Mouse (Mus musculus) CH12.LX (cell line): ENCODE data around the gene Spen. TPM values are rescaled to one million over a fixed set of nuclear protein-coding genes. Genes with fewer than 3 reads are reported as not detected.

Source experiments
- DNase-seq: peaks from one replicate; pipeline ENCODE4 v3.0.0-alpha.2; 2013; ENCODE audit errors: extremely low read depth
- H3K27ac ChIP-seq: 2 replicates; pipeline ENCODE4 v1.5.1; 2012; ENCODE audit warnings: low read depth, mild to moderate bottlenecking, control low read depth, moderate library complexity; ENCODE audit not compliant: insufficient read depth
- H3K27me3 ChIP-seq: replicated peaks from 2 replicates; pipeline ENCODE3; 2012; ENCODE audit warnings: inconsistent platforms
- H3K36me3 ChIP-seq, 2 experiments: replicated peaks in 1 of 2; 2 replicates each; pipeline versions ENCODE3 to v1.6.1; 2012; ENCODE audit warnings: inconsistent platforms in 1 of 2, low read length in 1 of 2, mild to moderate bottlenecking in 1 of 2, mixed read lengths in 1 of 2, moderate library complexity in 1 of 2; ENCODE audit not compliant: control insufficient read depth in 1 of 2, insufficient read depth in 1 of 2
- H3K4me1 ChIP-seq, 2 experiments: 2 replicates each; pipeline ENCODE4 v1.6.1; 2012; ENCODE audit warnings: inconsistent platforms in 1 of 2, moderate library complexity in 1 of 2; ENCODE audit not compliant: insufficient read depth in 2 of 2, control insufficient read depth in 1 of 2
- H3K4me2 ChIP-seq: 2 replicates; pipeline ENCODE4 v1.6.1; 2012; ENCODE audit warnings: low read depth, mild to moderate bottlenecking, control low read depth; ENCODE audit not compliant: poor library complexity, insufficient read depth, severe bottlenecking
- H3K4me3 ChIP-seq, 3 experiments: fragments of 150-350 bp in 1 of 3; sonication (generic) in 1 of 3; replicated peaks in 1 of 3; 2 replicates each; pipeline versions ENCODE3 to v1.5.1; 2011 to 2012; ENCODE audit warnings: low read depth in 2 of 3, low read length in 2 of 3, mild to moderate bottlenecking in 2 of 3, moderate library complexity in 2 of 3, control low read depth in 1 of 3, improper control_type of control experiment in 1 of 3, inconsistent platforms in 1 of 3, mixed read lengths in 1 of 3; ENCODE audit not compliant: poor library complexity in 1 of 3
- H3K79me2 ChIP-seq: replicated peaks from 2 replicates; pipeline ENCODE4 v1.6.1; 2012; ENCODE audit warnings: mild to moderate bottlenecking, moderate library complexity; ENCODE audit not compliant: control insufficient read depth, poor library complexity, insufficient read depth, severe bottlenecking; ENCODE audit errors: extremely low read depth
- H3K9ac ChIP-seq: 2 replicates; pipeline ENCODE4 v1.6.1; 2012; ENCODE audit warnings: low read depth, mild to moderate bottlenecking, control low read depth, moderate library complexity; ENCODE audit not compliant: insufficient read depth
- H3K9me3 ChIP-seq: replicated peaks from 2 replicates; pipeline ENCODE3; 2012; ENCODE audit warnings: low read length, inconsistent platforms, mixed read lengths
- CHD1 ChIP-seq: IDR thresholded peaks from 2 replicates; pipeline ENCODE4 v1.6.1; 2012; ENCODE audit warnings: low read depth, low read length, improper control_type of control experiment, inconsistent platforms
- CTCF ChIP-seq, 2 experiments: IDR thresholded peaks in 1 of 2; conservative IDR thresholded peaks in 1 of 2; 2 replicates each; pipeline ENCODE4 v1.5.1; 2011 to 2012; ENCODE audit warnings: low read depth in 2 of 2, low read length in 2 of 2, improper control_type of control experiment in 1 of 2, inconsistent platforms in 1 of 2, mild to moderate bottlenecking in 1 of 2, moderate library complexity in 1 of 2
- E2F4 ChIP-seq: IDR thresholded peaks from 2 replicates; pipeline ENCODE4 v1.6.1; 2011; ENCODE audit warnings: low read depth, low read length, improper control_type of control experiment; ENCODE audit not compliant: insufficient replicate concordance
- ELF1 ChIP-seq: IDR thresholded peaks from 2 replicates; pipeline ENCODE4 v1.6.1; 2014; ENCODE audit warnings: low read depth, mild to moderate bottlenecking, inconsistent platforms, low read length, improper control_type of control experiment
- GABPA ChIP-seq: IDR thresholded peaks from 2 replicates; pipeline ENCODE4 v1.6.1; 2012; ENCODE audit warnings: low read depth, low read length, improper control_type of control experiment, inconsistent platforms; ENCODE audit not compliant: insufficient replicate concordance
- JUN ChIP-seq: IDR thresholded peaks from 2 replicates; pipeline ENCODE4 v1.6.1; 2011; ENCODE audit warnings: low read depth, mild to moderate bottlenecking, low read length, improper control_type of control experiment, moderate library complexity; ENCODE audit not compliant: insufficient read depth
- MAFK ChIP-seq: IDR thresholded peaks from 2 replicates; pipeline ENCODE4 v1.6.1; 2011; ENCODE audit warnings: low read length, improper control_type of control experiment; ENCODE audit not compliant: insufficient replicate concordance
- MAZ ChIP-seq: IDR thresholded peaks from 2 replicates; pipeline ENCODE4 v1.6.1; 2012; ENCODE audit warnings: low read depth, mild to moderate bottlenecking, inconsistent platforms, low read length, improper control_type of control experiment, moderate library complexity
- MXI1 ChIP-seq: IDR thresholded peaks from 2 replicates; pipeline ENCODE4 v1.6.1; 2011; ENCODE audit warnings: mild to moderate bottlenecking, low read depth, low read length, improper control_type of control experiment
- MYC ChIP-seq: IDR thresholded peaks from 2 replicates; pipeline ENCODE4 v1.6.1; 2011; ENCODE audit warnings: low read depth, mild to moderate bottlenecking, improper control_type of control experiment, low read length
- NRF1 ChIP-seq: IDR thresholded peaks from 2 replicates; pipeline ENCODE4 v1.6.1; 2014; ENCODE audit warnings: low read depth, mild to moderate bottlenecking, inconsistent platforms, low read length, improper control_type of control experiment, moderate library complexity
- RAD21 ChIP-seq: IDR thresholded peaks from 2 replicates; pipeline ENCODE4 v1.6.1; 2011; ENCODE audit warnings: low read depth, mild to moderate bottlenecking, low read length, improper control_type of control experiment, moderate library complexity
- RCOR1 ChIP-seq: conservative IDR thresholded peaks from 2 replicates; pipeline ENCODE4 v1.6.1; 2012; ENCODE audit warnings: low read depth, mild to moderate bottlenecking, inconsistent platforms, low read length, improper control_type of control experiment
- ZMIZ1 ChIP-seq: IDR thresholded peaks from 2 replicates; pipeline ENCODE4 v1.6.1; 2012; ENCODE audit warnings: low read depth, mild to moderate bottlenecking, inconsistent platforms, low read length, improper control_type of control experiment
- dilution Hi-C: fragments of 300-500 bp; cut with MboI; formaldehyde crosslinking; loops from 2 replicates; pipeline ENCODE4 v1.14.3; 2020; ENCODE audit warnings: low sequenced_read_pairs; ENCODE audit not compliant: extremely low pct_unique_long_range_greater_than_20kb, extremely low pct_ligation_motif_present
- in situ Hi-C: fragments of 300-500 bp; cut with MboI; formaldehyde crosslinking; loops from 3 replicates; pipeline ENCODE4 v1.14.3; 2019; ENCODE audit warnings: low sequenced_read_pairs, low pct_ligation_motif_present, low pct_unique_long_range_greater_than_20kb, mixed read lengths
- polyA plus RNA-seq: library from polyadenylated mRNA; unstranded; fragments of >175 nt; gene quantifications from 2 replicates; pipeline ENCODE4 v1.2.1, GENCODE M21; 2012; ENCODE audit warnings: low read depth; ENCODE audit not compliant: insufficient read length
- total RNA-seq, 2 experiments: library from RNA; depleted of rRNA; stranded (reverse); fragments of 300-350 nt in 1 of 2; fragments of >200 nt in 1 of 2; gene quantifications; 2 replicates each; pipeline ENCODE4 v1.2.3; 2012 to 2014

The Spen gene
- total and polyA plus RNA-seq, 3 experiments: 4.0 to 21.6 (median 10.2) TPM

GRCm38 (mm10) chr4:141525940-141526339 lies 12.5 kb downstream of the Spen start:
- dilution Hi-C loops: no loop called here
- H3K9ac ChIP-seq: no peak overlapping the region
- peaks cover 61% of the 10 kb centered on the region for H3K79me2 ChIP-seq
- no peak for TF ChIP-seq NRF1
- no peak for TF ChIP-seq GABPA
- TF ChIP-seq ZMIZ1: no peak
- TF ChIP-seq, all 38 proteins: peak for 0
- DNase-seq: no peak
- in situ Hi-C loops: no loop called here
- Histone ChIP-seq H3K4me3 (no peak overlapping the region), H3K27me3 (no peaks in the 10 kb centered on the region), H3K27ac (no peak overlapping the region), H3K4me2 (no peak overlapping the region), H3K4me1 (peaks cover 7% of the 10 kb centered on the region in 2 experiments), H3K9me3 (no peaks in the 10 kb centered on the region), H3K36me3 (peaks cover 12 to 52% of the 10 kb centered on the region in 2 experiments)

DNA sequence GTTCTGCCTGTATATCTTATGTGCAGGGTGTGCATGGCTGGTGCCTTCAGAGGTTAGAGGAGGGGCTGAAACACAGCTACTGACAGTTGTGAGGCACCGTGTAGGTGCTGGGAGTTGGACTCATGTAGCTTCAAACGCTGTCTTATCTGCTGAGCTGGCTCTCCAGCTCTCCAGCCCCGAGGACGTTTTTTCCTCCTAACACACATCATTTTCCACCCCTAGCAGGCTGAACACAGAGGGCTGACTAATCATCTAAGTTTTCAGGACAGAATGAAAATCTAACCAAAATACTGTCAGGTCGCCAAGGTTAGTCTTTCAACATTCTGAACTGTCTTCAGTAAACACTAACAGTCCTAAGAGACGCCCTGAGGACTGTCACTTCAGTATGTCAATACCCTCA lies 13.7 kb downstream of the Spen start:
- peaks cover 22 to 56% of the 10 kb centered on the region in 2 experiments for H3K36me3 ChIP-seq
- H3K27ac ChIP-seq: no peak overlapping the region
- no peaks in the 10 kb centered on the region for H3K9me3 ChIP-seq

GRCm38 (mm10) chr4:141523128-141523527 lies 15.3 kb downstream of the Spen start:
- Histone ChIP-seq H3K4me3 (no peak overlapping the region), H3K9ac (no peak overlapping the region)
- dilution Hi-C loops: no loop called here

More for the DNA sequence above, 13.7 kb downstream of the Spen start:
- in situ Hi-C loops (no loop called here), dilution Hi-C loops (no loop called here)
- no peak for DNase-seq
- TF ChIP-seq CTCF (conservative IDR thresholded peaks at IDR 0.05 in 1 of 2, IDR thresholded peaks at IDR 0.05 in 1 of 2; ENCODE audit: low read depth in 2 of 2, low read length in 2 of 2) (no peak), ELF1 (no peak), MAFK (no peak)
- Histone ChIP-seq H3K79me2 (peaks cover 61% of the 10 kb centered on the region), H3K4me2 (no peak overlapping the region), H3K4me1 (peaks cover 7% of the 10 kb centered on the region in 2 experiments; a peak in 3 of 4 replicates), H3K4me3 (no peak overlapping the region), H3K9ac (no peak overlapping the region), H3K27me3 (no peaks in the 10 kb centered on the region)

More at GRCm38 (mm10) chr4:141523128-141523527, 15.3 kb downstream of the Spen start:
- in situ Hi-C loops: no loop called here
- H3K4me1 ChIP-seq: peaks cover 7% of the 10 kb centered on the region in 2 experiments; a peak in 3 of 4 replicates
- no peak for DNase-seq
- no peak overlapping the region for H3K27ac ChIP-seq
- peaks cover 59% of the 10 kb centered on the region for H3K79me2 ChIP-seq
- no peaks in the 10 kb centered on the region for H3K27me3 ChIP-seq
- no peak overlapping the region for H3K4me2 ChIP-seq
- TF ChIP-seq E2F4: no peak
- TF ChIP-seq RAD21: no peak
- TF ChIP-seq JUN: no peak
- TF ChIP-seq MAFK: no peak
- no peak for TF ChIP-seq MYC
- TF ChIP-seq MAZ: no peak
- TF ChIP-seq RCOR1: no peak
- TF ChIP-seq MXI1: no peak
- TF ChIP-seq CHD1: no peak
- H3K9me3 ChIP-seq: no peaks in the 10 kb centered on the region
- H3K36me3 ChIP-seq: peaks cover 25 to 58% of the 10 kb centered on the region in 2 experiments
